Mouse (Mus musculus) layer of hippocampus, adult 9-10 months (tissue): ENCODE measurements around the gene Znrd1.

ENCODE experiments used
- DNase-seq: peaks from one replicate; pipeline ENCODE4 v3.0.0; 2022; ENCODE audit warnings: low spot score

The Znrd1 gene

DNA sequence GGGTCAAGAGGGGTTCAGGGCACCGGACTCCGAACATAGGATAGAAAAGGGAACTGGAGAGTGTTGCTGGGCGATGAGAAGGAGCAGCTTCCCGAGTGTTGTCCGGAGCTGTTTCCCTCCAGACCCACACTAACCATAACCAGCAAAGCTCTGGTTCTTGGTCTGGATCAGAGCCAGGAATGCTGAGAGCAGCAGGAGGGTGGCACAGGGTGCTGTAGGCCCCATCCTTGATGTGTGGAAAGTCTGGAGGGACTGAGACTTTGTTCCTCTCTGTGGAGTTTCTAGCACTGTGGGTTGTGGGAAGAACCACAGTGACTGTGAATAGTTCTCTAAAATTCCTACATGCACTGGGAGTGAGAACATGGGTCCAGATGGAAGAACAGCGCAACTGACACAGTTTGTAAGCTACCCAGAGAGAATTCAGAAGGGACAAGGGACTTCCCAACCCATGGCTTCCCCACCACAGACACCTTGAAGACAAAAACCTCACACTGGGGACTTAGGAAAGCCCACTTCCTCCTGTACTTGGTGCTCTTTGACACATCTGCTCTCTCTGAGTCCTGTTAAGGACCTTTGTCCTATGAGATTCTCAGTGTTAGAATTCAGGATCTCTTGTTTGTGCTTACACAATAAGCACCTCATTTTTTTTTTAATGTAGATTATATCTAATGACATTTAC lies 13.0 kb upstream of the Znrd1 start:
- DNase-seq: no peak

DNA sequence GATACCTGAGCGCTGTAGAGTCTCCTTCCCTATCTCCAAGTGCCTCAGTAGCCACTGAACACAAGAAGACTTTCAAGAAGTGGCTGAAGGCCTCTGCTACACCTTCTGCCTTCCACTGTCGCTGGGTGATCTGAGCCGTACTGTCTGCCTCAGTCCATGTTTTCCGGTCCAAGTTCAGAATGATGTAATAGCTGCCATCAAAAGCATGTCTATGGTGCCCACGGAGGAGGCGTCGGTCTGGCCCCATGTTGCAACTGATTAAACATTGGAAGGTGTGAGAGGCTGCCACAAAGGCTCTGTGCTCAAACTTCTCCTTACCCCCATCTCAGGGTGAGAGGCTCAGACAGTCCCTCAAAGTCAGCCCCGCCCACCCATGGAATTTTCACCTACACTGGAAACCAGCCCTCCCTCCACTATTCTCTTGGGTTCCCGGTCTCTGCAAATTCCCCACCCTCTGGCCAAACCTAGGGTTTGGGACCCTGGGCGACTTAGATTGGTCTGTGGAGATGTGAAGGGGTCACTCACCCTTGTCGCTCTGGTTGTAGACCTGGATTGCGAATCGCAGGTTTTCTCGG lies 12.0 kb upstream of the Znrd1 start:
- DNase-seq: no peak

DNA sequence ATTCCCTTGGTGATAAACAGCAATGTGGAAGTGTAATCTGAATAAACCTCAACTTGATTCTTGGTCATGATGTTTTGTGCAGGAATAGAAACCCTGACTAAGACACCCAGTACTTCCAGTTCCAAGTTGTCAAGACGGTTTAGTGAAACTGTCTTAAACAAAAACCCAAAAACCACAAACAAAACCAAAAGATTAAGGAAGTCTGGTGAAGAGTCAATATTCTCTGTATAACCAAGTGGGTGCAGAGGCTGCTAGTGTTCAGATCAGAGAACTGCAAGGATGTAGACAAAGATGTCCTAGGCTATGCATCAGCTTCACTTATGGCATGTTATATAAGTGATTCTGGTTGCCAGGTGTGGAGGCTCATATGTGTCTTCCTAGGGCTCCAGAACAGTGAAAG lies 8.5 kb upstream of the Znrd1 start:
- DNase-seq: no peak

DNA sequence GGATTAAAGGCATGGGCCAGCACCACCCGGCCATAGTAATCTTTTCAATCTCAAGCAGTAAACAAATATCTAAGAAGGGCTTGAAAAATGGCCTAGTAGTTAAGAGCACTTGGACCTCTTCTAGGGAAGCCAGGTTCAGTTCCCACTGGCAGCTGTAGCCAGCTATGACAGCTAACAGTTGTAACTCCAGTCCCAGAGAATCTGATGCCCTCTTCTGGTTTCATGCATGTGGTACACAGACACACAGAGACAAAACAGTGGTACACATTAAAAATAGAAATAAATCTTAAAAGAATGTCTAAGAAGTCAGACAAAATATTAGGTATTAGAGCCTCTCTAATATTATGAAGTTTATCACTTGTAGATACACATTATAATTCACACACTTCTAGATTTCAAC lies 2.8 kb upstream of the Znrd1 start:
- DNase-seq: no peak

DNA sequence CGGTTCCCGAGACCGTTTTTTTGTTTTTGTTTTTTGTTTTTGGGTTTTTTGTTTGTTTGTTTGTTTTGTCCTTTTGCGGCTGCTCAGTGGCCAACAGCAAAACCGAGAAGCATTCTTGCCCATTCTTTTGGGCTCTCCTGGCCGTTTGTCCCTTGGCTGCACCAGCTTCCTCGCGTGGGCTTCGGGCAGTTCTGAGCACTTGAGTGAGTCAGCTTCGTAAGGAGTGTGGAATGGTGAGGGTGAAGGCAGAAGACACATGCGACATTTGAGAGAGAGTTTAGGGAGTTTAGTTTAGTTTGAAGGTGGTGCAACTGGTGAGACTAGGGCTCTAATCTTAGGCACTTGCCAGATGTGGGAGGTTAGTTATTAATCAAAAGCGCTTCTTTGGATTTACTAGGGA lies 525 bp upstream of the Znrd1 start:
- no peak for DNase-seq

DNA sequence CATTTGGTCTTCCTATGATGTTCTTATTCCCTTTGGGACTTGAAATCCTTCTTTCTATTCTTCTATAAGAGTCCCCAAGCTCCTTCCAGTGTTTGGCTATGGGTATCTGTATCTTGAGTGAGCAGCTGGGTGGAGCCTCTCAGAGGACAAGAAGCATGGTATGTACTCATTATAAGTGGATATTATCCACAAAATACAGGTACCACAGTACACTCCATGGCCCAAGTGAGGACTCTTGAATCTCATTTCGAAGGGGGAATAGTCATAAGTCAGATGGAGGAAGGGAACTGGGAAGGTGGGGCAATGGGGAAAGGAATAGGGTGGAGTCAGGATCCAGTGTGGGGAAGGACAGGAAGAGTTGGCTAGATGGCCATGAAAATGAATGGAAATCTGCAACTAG lies 5.3 kb downstream of the Znrd1 start:
- DNase-seq: no peak

DNA sequence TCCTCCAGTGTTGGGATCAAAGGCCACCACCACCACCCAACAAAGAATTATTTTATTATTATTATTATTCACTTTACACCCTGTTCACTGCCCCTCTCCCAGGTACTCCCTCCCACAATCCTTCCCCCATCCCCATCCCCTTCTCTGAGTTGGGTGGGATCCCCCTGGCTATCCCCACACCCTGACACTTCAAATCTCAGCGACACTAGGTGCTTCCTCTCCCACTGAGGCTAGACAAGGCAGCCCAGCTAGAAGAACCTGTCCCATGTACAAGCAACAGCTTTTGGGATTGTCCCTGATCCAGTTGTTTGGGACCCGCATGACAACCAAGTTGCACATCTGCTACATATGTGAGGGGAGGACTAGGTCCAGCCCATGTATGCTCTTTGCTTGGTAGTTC lies 5.7 kb downstream of the Znrd1 start:
- DNase-seq: no peak

DNA sequence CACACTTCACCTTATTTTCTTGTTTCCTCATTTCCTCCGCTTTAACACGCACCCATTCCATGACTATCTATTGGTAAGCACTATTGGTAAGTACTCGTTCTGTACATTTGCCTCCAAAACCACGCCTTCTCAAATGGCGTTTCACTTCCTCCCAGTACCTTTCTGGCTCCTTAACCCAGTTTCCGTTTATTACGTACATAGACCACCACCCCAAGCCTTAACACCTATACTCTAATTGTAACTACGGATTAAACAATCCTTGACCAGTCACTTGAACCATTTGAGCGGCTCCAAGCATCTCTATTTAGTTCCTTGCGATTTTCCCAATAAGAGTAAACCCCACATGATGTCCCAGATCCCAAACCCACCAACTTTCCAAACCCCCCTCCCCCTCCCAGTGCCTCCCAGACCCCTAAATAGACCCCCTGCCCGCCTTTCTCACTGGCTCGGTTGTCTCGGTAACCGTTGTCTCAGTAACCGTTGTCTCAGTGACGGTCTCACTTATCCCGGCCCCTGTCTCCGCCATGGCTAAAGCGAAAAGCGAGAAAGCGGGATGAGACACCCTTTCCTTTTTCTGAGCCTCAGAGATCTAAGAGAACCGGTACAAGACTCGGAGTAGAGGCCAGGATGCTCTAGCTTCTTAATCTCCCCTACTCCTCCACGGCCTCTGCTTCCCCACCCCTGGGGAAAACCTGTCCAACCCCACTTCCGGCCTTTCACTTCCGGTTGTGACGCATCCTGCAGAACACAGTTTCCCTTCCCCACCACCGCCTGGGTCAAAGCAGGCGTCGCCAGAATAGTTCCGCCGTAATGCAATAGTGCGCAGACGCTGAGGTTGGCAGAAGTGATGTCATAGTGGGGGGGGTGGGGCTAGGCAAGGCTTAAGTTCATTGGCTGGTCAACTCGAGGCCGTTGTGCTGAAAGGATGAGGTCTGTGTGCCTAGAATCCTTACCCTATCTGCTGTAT lies 7.1 kb downstream of the Znrd1 start, which contains the start of gene Ppp1r11:
Gene Ppp1r11, minus strand, starts transcription at position 761 of the 967 bp plus-strand sequence.
- DNase-seq: peak; percentile 94

DNA sequence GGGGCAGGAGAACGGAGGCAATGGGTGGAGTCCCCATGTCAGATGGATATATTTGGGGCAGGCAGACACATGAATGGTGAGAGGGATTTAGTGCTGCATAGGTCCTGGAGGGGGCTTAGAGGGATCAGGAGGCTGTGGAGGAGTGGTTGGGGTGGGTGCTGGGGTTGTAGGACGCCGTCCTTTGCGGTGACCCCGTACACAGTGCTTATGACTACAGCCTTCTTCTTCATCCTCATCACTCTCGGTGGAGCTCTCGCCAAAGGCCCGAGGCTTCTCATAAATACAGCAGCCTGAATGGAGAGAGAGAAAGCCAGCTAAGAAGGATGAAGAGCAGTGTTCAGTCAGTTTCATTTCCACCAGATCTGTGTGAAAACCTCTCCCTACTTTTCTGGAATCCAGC lies 9.1 kb downstream of the Znrd1 start:
- no peak for DNase-seq

DNA sequence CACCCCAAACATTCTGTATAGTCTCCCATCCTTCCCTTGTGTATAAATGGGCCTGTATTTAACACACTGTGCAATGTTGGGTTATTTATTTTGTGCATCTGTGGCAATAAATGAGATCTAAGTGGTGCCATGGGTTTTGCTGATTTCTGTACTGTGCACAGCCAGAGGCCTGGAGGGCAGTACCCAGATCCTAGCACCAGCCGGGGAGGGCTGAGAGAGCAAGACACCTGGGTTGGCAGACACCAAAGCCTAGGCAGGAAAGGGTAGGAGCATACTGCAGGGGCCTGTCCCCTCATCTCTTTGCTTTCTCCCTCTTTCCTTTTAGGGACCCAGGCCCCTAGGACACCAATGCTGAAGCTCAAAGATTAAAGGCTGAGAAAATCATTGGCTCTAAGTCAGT lies 10.1 kb downstream of the Znrd1 start:
- DNase-seq: no peak

DNA sequence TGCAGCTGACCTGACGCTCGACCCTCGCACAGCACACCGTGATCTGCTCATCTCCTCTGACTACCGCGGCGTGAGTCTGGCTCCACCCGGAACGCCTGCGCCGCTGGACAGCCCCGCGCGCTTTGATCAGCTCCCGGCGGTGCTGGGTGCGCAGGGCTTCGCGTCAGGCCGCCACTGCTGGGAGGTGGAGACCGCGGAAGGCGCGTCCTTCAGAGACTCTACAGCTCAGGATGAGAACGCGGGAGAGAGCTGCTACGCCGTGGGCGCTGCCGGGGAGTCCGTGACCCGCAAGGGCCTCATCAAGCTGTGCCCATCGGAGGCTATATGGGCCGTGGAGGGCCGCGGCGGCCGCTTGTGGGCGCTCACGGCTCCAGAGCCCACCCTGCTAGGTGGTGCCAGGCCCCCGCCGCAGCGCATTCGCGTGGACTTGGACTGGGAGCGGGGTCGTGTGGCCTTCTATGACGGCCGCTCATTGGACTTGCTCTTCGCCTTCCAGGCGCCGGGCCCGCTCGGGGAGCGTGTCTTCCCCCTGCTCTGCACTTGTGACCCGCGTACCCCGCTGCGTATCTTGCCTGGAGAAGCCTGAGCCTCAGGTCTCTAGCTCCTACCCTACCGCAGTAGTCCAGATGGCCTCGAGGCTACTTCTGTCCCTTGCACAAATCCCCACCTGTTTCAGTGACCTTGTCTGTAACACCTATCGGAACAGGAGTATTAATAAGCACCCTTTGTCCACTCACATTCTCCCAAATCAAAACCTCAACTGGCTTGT lies 11.1 kb downstream of the Znrd1 start:
- DNase-seq: no peak

DNA sequence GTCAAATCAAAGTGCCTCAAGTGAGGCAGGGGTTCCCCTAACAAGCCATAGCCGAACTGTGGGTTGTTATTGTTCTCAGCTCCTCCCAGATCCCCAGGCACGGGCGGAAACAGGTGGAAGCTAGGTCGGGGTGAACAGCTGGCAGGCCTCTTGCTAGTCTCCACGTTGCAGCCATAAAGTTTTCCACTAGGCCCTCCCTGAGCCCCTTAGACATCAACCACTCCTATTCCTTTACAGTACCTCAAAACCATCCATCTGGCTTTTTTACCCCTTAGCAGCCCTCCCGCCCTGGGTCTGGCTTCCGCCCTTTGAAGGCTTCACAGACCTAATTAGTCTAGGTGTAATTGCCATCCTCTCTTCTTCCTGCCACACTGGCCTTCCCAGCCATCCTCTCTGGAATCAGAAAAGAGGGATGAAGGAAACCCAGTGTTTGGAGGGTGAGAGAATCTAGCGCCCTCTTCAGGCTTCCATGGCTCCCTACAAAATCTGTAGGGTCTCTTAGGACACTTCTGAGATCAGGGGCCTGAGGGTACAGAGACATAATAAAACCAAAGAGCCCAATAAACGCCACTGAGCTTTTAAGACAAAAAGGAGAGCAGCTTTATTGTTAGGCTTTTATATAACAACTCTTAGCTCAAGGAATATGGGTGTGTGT lies 14.1 kb downstream of the Znrd1 start:
- DNase-seq: no peak

DNA sequence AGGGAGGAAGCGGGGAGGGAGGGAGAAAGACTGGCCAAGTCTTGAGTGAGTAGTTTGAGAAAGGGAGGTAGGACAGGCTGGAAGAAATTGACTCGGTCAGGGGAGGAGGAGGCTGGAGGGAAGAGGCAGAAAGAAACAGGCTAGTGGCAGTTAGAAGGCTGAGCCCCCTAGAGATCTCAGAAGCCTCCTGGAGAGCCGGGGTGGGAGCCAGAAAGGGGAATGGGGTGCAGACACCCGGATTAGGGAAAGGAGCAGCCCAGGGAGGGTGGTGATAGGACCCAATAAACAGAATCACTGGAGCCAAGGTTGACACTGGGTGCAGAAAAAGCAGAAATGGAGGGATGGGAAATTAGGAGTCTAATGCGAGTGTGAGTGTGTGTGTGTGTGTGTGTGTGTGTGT lies 14.7 kb downstream of the Znrd1 start:
- DNase-seq: no peak

DNA sequence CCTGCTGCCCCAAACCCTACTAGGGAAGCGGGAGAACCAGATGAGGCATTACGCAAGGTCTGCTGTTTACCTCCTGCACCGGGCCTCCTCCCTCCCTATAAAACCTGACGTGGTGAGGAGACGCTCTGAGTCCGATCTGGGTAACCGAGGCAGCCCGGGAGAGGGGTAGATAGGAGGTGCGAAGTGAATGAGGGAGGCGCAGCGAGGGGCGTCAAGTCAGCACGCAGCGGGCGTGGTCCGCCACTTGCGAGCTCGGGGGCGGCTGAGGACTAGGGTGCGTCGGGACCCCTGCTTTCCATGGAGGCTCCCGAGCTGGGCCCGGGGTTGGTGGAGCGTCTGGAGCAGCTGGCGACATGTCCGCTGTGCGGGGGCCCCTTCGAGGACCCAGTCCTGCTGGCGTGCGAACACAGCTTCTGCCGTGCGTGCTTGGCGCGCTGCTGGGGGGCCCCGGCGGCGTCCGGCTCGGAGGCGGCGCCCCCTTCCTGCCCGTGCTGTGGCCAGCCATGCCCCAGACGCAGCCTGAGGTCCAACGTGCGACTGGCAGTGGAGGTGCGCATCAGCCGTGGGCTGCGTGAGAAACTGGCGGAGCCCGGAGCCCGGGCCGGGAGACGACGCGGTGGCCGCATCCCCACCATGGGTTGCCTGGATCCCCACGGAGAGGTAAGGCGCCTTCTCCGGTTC lies 15.4 kb downstream of the Znrd1 start, which contains the start of gene Rnf39:
Gene Rnf39, plus strand, starts transcription at position 128 of the 681 bp plus-strand sequence.
- DNase-seq: no peak

DNA sequence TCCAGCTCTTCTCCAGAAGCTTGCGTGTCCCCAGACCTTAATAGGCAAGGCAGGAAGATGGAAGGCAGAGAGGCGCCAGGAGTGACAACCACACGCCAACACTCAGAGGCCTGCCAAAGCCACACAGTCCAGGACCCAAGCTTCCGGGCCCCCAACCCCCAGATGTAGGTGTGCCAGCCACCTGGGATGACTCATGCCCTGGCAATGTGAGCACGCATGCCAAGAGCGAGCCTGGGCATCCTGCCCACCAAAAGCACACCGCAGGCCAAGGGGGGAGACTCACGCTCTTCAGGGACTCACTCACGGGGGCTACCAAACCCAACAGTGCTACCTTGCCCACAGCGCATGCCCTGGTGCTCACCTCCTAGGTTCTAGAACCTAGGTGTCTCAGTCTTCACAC lies 16.0 kb downstream of the Znrd1 start:
- DNase-seq: no peak

DNA sequence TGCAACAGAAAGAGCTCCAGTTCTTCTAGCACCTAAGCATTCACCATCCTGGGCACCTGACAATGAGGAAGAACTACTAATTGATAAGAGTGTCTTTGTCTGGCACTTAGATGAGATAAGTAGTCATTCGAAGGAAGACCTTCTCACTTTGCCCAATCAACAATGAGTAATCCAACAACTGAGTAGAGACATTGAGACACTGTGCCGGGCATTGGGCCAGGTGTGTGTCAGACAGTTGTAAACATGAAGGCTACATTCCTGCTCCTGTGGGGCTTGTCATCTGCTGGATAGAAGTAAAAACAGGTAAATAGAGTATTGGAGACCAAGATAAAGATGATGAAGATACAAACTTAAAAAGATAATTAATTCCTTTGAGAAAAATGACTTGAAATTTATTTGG lies 20.3 kb downstream of the Znrd1 start:
- DNase-seq: no peak

DNA sequence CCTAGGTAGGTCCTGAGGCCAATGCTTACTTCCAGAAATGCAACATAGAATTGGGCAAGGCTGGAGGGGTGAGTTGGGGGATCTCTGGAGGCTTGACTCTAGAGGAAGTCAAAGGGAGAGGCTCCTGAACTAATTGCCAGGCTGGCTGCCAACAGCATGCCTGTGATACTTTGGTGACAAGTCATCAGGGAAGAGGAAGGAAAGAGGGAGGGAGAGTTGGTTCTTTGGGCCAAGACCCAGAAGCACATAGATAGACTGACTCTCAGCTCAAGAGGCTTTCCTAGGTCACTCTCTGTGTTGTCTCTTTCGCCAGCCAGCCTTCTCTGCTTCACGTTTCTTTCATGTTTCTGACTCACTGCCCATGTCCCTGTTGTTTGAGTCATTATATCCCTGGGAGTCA lies 26.6 kb downstream of the Znrd1 start:
- DNase-seq: no peak

DNA sequence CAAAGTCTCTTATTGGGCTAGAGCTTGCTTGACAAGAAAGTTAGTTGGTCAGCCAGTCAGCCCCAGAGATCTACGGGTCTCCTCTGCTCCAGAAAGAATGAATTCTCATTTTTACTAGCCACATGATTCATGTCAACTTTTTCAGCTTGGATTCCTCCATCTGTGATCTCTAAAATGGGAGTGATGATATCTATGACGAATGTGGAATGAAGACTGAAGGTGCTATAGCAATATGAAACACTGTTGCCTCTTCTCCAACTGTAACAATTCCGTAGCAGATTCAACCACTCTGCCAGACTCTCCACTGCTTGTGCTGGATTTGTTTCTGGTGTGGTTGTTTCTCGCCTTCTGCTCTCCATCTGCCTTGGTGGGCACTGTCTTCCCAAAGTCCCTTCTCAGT lies 27.2 kb downstream of the Znrd1 start:
- no peak for DNase-seq

DNA sequence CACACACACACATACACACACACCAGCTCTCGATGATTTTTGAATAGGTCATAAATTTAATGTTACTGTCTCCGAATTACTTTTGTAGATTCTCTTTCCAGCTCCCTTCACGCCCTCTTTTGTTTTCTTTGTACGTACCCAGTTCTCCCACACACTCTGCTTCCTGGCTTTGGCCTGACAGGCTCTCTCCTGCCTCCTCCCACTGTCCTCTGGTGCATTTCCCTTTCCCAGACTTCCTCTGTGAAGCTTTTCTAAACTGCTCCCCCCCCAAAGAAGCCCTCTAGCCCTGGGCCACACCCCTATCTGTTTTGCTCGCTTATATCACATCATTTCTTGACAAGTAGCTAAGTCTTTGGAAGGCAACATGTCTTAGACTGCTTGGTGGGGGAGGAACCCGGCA lies 28.1 kb downstream of the Znrd1 start:
- no peak for DNase-seq

DNA sequence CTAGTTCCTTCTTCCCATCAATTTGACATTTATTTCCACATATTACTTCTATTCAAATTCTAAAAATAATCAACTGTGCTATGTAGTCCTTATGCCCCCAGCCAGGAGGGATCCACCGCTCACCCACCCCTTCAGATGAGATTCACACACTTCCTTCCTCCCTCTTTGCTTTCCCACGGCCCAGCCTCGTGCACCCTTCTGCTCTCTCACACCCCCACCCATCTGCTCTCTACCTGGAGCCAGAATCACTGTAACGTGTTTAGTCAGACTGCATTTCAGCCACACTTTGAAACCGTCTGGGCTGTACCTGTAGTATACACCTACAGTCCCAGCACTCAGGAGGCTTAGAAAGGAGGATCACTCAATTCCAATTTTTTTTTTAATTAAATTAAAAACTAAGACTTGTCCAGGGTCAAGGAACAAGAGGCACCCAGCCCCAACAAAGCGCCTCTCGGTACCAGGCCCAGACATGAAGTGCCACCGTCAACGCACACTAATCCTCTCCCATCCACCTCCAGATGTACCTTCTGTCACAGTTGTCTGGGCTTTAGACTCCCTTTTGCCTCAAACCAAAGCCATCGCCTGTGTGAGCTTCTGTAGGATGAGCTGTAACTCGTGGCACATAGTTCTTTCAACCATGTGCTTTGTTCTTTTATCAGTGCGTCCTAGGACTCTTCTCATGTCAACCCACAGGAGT lies 29.0 kb downstream of the Znrd1 start:
- no peak for DNase-seq
